Mouse (Mus musculus): ENCODE measurements around the gene Fcgr1.

GRCm38 (mm10) chr3:96273591-96274465 is 19.9 kb downstream of the Fcgr1 start:
- TF ChIP-seq CTCF (IDR thresholded peaks at IDR 0.05; ENCODE audit: low read depth, low read length) = no peak
- no peak for TF ChIP-seq POLR2A (IDR thresholded peaks at IDR 0.05; ENCODE audit: extremely low read depth, insufficient read depth, low read length)
